Mouse (Mus musculus) adrenal gland, postnatal 14 days (tissue): Measurements from ENCODE around the gene Nin. TPM values are rescaled to one million over a fixed set of nuclear protein-coding genes. Genes with fewer than 3 reads are reported as not detected.
A peak's percentile ranks its signal among the peaks of the same experiment; 100 is the strongest.

Experiments used
- DNase-seq: peaks from one replicate; pipeline ENCODE4 v3.0.0; 2021; ENCODE audit warnings: mixed read lengths
- total RNA-seq: library from RNA; stranded (reverse); gene quantifications from 2 replicates; pipeline ENCODE4 v1.2.3, GENCODE M21; 2021

The Nin gene
- total RNA-seq, 1 experiment from 2014 or later = 36.5 TPM

GRCm38 (mm10) chr12:70011681-70012080, 101.8 kb downstream of the Nin start:
- no peak for DNase-seq

DNA sequence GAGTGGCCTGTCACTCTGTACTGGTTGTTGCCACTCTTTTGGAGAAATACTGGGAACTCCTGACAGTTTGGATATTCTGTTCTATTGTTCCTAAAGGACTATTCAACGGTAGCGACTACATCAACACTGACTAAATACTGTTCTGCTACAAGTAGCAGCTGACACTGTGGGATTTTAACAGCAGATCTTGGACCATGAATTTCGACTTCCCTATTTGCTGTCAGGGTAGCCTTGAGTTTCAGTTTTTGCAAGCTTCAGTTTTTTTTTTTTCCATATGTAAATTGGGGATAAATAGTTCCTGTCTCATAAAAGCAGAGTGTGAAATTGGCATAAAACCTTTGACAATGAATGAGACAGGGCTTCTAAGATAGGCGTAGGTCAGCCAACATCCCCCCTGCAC, 103.2 kb downstream of the Nin start:
- no peak for DNase-seq

GRCm38 (mm10) chr12:70005103-70005502, 108.4 kb downstream of the Nin start:
- no peak for DNase-seq

DNA sequence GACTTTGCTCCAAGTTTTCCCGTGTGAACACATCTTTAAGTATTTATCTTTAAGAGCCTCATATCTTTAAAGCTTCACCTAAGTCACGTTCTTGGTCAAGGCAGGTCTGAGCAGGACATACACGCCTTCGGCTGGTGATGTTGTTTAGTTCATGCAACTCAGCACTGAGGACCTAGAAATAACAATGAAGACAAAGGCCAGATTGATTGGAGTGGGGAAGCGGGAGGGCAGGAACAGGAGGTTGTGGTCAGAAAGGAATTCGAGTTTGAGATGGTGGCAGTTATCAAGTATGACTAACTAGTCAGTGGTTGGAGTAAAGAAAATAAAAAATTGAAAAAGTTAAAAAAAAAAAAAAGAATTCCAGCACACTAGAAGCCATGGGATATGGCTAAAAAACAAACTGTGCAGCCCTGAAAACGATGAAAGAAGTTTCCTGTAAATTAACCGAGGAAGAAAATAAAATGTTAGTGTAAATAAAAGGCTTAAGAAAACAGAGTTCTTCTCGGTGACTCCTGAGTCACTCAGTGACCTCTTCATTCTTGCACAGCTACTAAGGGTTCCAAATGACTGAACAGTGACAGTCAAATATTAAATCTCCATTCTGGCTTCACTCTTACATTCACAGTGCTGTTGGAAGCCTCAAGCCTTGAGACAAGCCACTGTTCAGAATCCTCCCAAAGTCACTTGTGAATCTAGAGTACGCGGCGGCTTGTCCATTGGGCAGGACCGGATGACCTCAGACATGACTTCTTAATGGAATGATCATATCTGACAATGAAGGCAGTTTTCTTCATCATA, 115.1 kb downstream of the Nin start:
- no peak for DNase-seq

DNA sequence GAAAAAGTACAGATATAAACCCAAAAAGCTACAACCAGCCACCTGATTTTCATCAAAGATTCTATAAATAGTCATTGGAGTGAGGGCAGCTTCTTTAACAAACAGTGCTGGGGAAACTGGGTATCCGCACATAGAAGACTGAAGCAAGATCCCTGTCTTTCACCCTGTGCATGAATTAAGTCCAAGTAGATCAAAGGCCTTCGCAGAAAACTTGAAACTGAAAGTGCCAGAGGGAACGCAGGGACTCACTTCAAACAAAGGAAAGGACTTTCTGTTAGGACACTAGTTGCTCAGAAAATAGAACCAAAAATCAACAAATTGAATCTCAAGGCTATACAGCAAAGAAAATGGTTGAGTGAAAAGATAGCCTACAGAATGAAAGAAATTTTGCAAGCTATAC, 118.1 kb downstream of the Nin start:
- DNase-seq = no peak

DNA sequence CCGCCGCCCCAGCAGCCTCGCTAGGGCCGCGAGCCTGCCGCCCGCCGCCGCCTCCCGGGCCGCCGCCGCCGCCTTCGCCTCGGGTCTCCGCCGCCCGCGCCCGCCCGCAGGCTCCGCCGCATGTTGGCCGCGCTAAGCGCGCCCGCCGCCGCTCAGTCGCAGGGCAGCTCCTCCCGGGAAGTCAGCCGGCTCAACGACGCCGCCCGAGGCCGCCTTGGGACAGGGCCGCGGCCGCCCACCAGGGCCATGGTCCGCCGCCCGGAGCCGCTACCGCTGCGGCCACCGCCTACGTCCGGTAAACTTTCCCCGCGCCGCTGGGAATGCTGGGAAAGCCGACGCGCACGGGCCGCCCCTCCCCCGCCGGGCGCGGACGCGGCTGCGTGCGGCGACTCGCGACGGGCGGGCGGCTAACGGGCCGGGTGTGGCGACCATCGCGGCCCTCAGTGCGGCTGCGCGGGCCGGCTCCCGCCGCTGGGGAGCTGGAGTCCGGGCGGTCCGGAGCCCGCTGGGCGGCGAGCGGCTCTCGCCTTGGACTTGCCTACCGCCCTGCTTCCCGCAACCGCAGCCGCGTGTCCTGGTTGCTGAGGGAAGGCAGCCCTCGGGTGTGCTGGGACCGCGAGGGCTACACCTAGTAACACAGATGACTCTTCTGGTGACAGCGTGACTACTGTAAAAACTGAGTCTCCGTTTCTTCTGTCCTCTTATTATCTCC, 126.6 kb downstream of the Nin start, which contains the start of gene Sav1:
TSS of gene Sav1 (minus strand) at position 217 of the 712 bp plus-strand sequence.
- DNase-seq = peak; percentile 92

- DNase-seq = peak; percentile 62
Measured at GRCm38 (mm10) chr12:69986241-69986762, 127.2 kb downstream of the Nin start.

- DNase-seq = no peak
Measured at GRCm38 (mm10) chr12:69985546-69985945, 128.0 kb downstream of the Nin start.

DNA sequence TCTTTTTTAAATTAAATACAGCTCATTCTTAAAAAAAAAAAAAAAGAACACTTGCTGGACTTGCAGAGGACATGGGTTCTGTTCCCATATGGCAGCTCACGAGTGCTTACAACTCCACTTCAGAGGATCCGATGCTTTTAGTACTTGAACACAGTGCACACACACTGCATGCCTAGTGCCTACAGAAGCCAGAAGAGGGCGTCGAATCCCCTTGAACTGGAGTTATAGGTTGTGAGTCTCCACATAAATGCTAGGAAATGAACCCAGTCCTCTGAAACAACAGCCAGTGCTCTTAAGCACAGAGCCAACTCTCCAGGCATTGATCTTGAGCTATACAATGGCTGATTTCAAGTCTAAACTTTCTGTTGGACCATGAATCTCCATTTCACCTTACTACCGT, 130.6 kb downstream of the Nin start:
- no peak for DNase-seq

DNA sequence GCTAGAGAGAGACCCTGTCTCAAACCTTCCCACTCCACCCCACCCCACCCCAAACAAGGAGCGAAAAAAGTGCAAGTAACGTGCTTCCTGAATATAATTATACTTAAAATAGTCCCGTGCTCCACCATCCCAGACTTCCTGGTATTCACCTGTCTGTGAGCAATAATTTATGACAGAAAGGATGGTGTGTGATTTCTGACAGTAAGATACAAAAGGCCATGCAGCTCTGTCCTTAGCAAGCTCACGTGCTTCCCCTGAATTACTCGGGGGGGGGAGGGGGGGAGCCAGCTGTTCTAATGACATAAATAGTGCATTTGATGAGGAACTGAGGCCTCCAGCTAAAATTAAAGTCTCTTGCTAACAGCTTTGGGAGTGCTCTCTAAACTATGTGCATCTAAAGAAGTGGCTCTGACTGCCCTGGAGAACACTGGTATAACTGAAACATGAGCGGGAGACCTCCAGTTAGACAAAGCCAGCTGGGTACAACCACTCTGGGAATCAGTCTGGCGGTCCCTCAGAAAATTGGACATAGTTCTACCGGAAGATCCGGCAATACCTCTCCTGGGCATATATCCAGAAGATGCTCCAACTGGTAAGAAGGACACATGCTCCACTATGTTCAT, 136.0 kb downstream of the Nin start:
- DNase-seq = no peak

GRCm38 (mm10) chr12:69976688-69977087, 136.8 kb downstream of the Nin start:
- DNase-seq = no peak

DNA sequence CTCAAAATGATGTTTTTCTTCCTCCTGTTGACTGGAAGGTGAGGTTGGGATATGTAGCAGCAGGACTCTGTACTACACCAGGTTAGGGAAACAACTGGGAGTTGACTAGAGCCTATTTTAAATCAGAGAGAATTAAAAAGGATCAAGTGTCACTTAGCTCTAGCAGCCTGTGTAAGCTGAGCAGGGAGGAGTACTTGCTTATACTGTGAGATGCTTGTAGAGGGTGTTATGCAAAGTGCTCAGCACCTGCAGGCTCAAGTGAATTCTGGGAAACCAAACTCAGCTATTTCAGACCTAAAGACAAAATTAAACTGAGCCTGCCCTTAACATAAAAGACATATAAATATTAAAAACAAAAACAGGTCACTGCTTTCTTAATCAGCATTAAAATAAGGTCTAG, 139.9 kb downstream of the Nin start:
- no peak for DNase-seq

GRCm38 (mm10) chr12:69968154-69968553, 145.4 kb downstream of the Nin start:
- no peak for DNase-seq

DNA sequence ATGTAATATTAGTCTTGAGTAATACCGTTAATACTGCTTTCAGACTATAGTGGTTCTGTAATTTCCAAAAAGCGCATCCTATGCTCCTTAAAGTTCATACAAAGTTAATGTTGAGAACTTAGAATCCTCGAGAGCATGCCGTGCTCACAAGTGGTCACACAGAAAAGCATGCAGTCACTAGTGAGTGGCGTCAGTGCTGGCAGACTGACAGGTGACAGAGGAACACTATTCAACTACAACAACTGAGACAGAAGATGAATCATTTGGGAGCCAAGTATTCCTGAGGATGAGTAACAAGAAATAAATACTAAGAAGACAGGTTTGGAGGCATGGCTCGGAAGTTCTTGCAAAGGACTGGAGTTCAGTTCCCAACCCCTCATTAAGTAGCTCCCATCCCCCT, 146.4 kb downstream of the Nin start:
- peak; percentile 40 for DNase-seq

DNA sequence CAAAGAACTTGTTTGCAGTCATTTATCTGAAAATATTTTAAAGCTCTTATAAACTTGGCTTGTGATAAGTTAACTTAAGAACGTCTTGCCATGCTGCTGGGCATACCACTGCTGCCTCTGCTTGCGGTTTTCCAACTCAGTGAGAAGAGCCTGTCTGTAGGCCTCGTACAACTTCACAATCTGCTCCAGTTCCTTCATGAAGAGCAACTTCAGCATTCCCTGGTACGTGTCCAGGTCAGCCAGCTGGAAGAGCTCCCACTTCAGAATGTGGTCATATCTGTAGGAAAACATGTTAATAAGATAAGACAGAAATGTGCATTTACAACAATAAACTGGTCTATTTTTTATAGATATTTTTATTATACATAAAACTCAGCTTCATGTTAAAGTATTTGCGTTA, 147.4 kb downstream of the Nin start:
- peak; percentile 37 for DNase-seq

DNA sequence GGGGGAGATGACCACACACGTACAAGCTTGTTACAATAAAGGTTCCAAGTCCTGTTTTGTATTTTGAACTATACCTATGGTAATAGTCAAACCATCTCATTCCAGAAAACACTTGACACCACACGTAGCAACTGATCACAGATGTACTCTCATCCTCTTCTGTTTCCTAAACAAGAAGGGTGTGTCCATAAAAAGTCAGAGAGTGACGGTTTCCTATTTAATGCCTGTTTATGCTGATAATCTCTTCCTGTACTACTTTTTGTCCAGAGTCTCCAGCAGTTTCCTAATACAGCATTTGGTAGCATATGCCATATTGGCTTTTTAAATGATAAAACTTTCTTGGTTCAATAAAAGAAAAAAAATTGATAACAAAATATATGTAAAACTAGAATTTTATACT, 147.9 kb downstream of the Nin start:
- no peak for DNase-seq

DNA sequence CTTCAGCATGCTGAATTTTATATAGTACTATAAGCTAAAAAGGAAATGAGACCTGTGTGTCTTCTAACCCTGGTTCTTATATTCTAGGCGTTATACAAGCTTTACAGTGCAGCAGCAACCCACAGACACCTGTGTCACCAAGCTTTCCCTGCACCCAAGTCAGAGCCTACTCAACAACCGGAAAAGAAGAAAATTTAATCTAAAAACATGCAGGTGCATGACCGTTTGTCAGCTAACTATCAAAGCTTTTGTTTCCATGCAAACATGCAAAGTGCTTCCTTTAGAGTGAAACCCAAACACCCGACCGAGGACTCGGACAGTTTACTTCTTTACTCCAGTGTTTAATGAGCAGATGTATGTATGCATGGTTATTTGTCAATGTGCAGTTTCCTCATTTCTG, 150.4 kb downstream of the Nin start:
- no peak for DNase-seq

DNA sequence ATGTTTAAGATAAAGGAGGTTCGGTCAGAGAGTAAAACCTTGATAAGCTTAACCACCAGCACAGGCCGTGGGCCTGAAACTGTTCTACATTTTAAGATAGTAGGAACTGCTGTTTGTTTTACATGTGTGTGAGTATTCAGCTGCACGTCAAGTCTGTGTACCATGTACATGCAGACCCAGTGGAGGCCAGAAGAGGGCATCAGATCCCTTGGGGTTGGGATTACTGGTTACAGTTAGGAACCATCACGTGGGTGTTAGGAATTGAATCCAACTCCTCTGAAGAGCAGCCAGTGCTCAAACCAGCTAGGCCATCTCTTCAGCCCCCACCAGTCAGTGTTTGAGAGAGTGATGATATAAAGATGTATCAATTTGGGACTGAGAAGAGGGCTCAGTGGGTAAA, 151.0 kb downstream of the Nin start:
- peak; percentile 80 for DNase-seq

Other genes with a start within 250 kb of the Nin start
- gene Atl1, start 221.1 kb downstream of the Nin start, total RNA-seq = 5.4 and 11.5 TPM in 2 replicates
- gene Map4k5, start 220.5 kb downstream of the Nin start, total RNA-seq = 31.4 and 34.4 TPM in 2 replicates
- gene Sav1, start 126.7 kb downstream of the Nin start, total RNA-seq = 45.7 and 49.3 TPM in 2 replicates
- not detected in 2 replicates for gene Abhd12b, start 40.4 kb upstream of the Nin start, total RNA-seq
- gene Pygl, start 117.8 kb upstream of the Nin start, total RNA-seq = 93.4 and 126 TPM in 2 replicates
- gene Trim9, start 233.9 kb upstream of the Nin start, total RNA-seq = 2.7 and 2.9 TPM in 2 replicates